Comparison of ENCODE assay signal across 30 mouse cellular contexts in genomic region chr3:68160175-68160574, GRCm38 (mm10).
"Had no signal": no experiment of that assay in that cellular context is flagged by ENCODE, and none has a peak within 500 bp of the region (broad histone marks: within the 10 kb centered on the region; RNA-seq: fewer than 3 reads in every experiment).

No protein-coding gene starts in this region.

- H3K4me1 ChIP-seq: limb, embryonic 15.5 days; liver, embryonic 12.5 days; liver, embryonic 13.5 days; liver, embryonic 15.5 days; lung, embryonic 15.5 days; midbrain, embryonic 10.5 days; midbrain, embryonic 12.5 days; midbrain, embryonic 13.5 days; neural tube, embryonic 12.5 days had no signal

- H3K4me2 ChIP-seq: limb, embryonic 12.5 days; limb, embryonic 15.5 days; liver, embryonic 11.5 days; liver, embryonic 12.5 days; liver, embryonic 13.5 days; liver, embryonic 15.5 days; lung, embryonic 14.5 days; lung, embryonic 15.5 days; midbrain, embryonic 11.5 days; midbrain, embryonic 12.5 days; midbrain, embryonic 13.5 days; midbrain, embryonic 15.5 days; neural tube, embryonic 12.5 days; neural tube, embryonic 13.5 days had no signal

- H3K4me3 ChIP-seq: left cerebral cortex, adult 2 months; limb, embryonic 12.5 days; limb, embryonic 15.5 days; liver, embryonic 12.5 days; liver, embryonic 13.5 days; liver, embryonic 15.5 days; lung, embryonic 15.5 days; megakaryocyte, embryonic 14.5 days; midbrain, embryonic 10.5 days; midbrain, embryonic 12.5 days; midbrain, embryonic 13.5 days; midbrain, embryonic 15.5 days; myocyte; neural tube, embryonic 12.5 days; neural tube, embryonic 13.5 days had no signal

- DNase-seq: left cerebral cortex, postnatal 4 days; liver; liver, embryonic 13.5 days; liver, postnatal 0 days; lung, adult 18-20 months; lung, adult 2 months; lung, embryonic 14.5 days; lung, postnatal 14 days; lung, postnatal 36 days; midbrain, embryonic 14.5 days had no signal

- H3K27me3 ChIP-seq: liver, embryonic 12.5 days; liver, embryonic 13.5 days; liver, embryonic 15.5 days; lung, embryonic 15.5 days; megakaryocyte, embryonic 14.5 days; midbrain, embryonic 12.5 days; midbrain, embryonic 13.5 days; midbrain, embryonic 15.5 days; neural tube, embryonic 12.5 days; neural tube, embryonic 13.5 days had no signal

- H3K9me3 ChIP-seq: limb, embryonic 12.5 days; limb, embryonic 15.5 days; liver, embryonic 12.5 days; liver, embryonic 13.5 days; liver, embryonic 15.5 days; lung, embryonic 15.5 days; megakaryocyte, embryonic 14.5 days; midbrain, embryonic 10.5 days; midbrain, embryonic 12.5 days; midbrain, embryonic 13.5 days; midbrain, embryonic 15.5 days; neural tube, embryonic 12.5 days; neural tube, embryonic 13.5 days had no signal

- H3K9ac ChIP-seq: limb, embryonic 12.5 days; limb, embryonic 15.5 days; liver, embryonic 12.5 days; liver, embryonic 13.5 days; liver, embryonic 14.5 days; liver, embryonic 15.5 days; liver, postnatal 0 days; lung, embryonic 14.5 days; lung, embryonic 15.5 days; midbrain, embryonic 12.5 days; midbrain, embryonic 13.5 days; midbrain, embryonic 15.5 days; neural tube, embryonic 12.5 days; neural tube, embryonic 13.5 days had no signal

- H3K27ac ChIP-seq: left cerebral cortex, adult 2 months; limb, embryonic 12.5 days; limb, embryonic 15.5 days; liver, embryonic 12.5 days; liver, embryonic 13.5 days; liver, embryonic 14.5 days; liver, embryonic 15.5 days; lung, embryonic 15.5 days; macrophage; midbrain, embryonic 10.5 days; midbrain, embryonic 12.5 days; midbrain, embryonic 13.5 days; midbrain, embryonic 15.5 days; neural tube, embryonic 12.5 days; neural tube, embryonic 13.5 days had no signal

- ATAC-seq: lung, postnatal 0 days; midbrain, embryonic 13.5 days; midbrain, embryonic 15.5 days; midbrain, embryonic 16.5 days had no signal

- H3K36me3 ChIP-seq: limb, embryonic 12.5 days; limb, embryonic 15.5 days; liver, embryonic 12.5 days; liver, embryonic 13.5 days; liver, embryonic 15.5 days; lung, embryonic 15.5 days; midbrain, embryonic 10.5 days; midbrain, embryonic 12.5 days; midbrain, embryonic 13.5 days; midbrain, embryonic 15.5 days; neural tube, embryonic 12.5 days; neural tube, embryonic 13.5 days had no signal
